Mouse (Mus musculus) liver, embryonic 12.5 days (tissue): ENCODE measurements at regions not wholly inside any gene's neighbourhood (a gene's known extent, or its start where the extent isn't known, plus 50 kb on each side); places are given as distances from the start of the nearest gene placed in this dataset.

Experiments
- ATAC-seq: fragments of 200-750 bp; cut with Nextera tagmentation; 2 replicates; pipeline ENCODE4 v1.8.0; 2017; ENCODE audit warnings: moderate number of reproducible peaks, mild to moderate bottlenecking, moderate library complexity
- H3K27ac ChIP-seq: fragments of 300-500 bp; sonication (generic); 2 replicates; pipeline ENCODE4 v1.5.1; 2016; ENCODE audit warnings: mild to moderate bottlenecking
- H3K27me3 ChIP-seq: fragments of 300-500 bp; sonication (generic); replicated peaks from 2 replicates; pipeline ENCODE4 v1.6.1; 2016; ENCODE audit warnings: mild to moderate bottlenecking, moderate library complexity
- H3K36me3 ChIP-seq: fragments of 300-500 bp; sonication (generic); 2 replicates; pipeline ENCODE4 v1.6.1; 2016; ENCODE audit warnings: mild to moderate bottlenecking, moderate library complexity
- H3K4me1 ChIP-seq: fragments of 300-500 bp; sonication (generic); 2 replicates; pipeline ENCODE4 v1.6.1; 2016
- H3K4me2 ChIP-seq: fragments of 300-500 bp; sonication (generic); 2 replicates; pipeline ENCODE4 v1.6.1; 2016; ENCODE audit warnings: mild to moderate bottlenecking, moderate library complexity
- H3K4me3 ChIP-seq: fragments of 300-500 bp; sonication (generic); 2 replicates; pipeline ENCODE4 v1.5.1; 2016; ENCODE audit warnings: mild to moderate bottlenecking, moderate library complexity
- H3K9ac ChIP-seq: fragments of 300-500 bp; sonication (generic); 2 replicates; pipeline ENCODE4 v1.6.1; 2016; ENCODE audit warnings: mild to moderate bottlenecking, moderate library complexity
- H3K9me3 ChIP-seq: fragments of 300-500 bp; sonication (generic); replicated peaks from 2 replicates; pipeline ENCODE4 v1.6.1; 2016; ENCODE audit warnings: mild to moderate bottlenecking, moderate library complexity
- WGBS: fragments of 180-500 bp; shearing (Covaris S2); methylation state at CpG from one replicate; pipeline ENCODE4 v1.1.7; 2016; ENCODE audit not compliant: insufficient replicate concordance; 5-methylcytosine and 5-hydroxymethylcytosine counted together

GRCm38 (mm10) chr2:8276127-8276773 lies 766.9 kb upstream of the Celf2 start:
- no peaks in the 10 kb centered on the region for H3K27me3 ChIP-seq
- H3K9ac ChIP-seq: no peak overlapping the region
- no peaks in the 10 kb centered on the region for H3K4me1 ChIP-seq
- H3K4me3 ChIP-seq: no peak overlapping the region
- no peaks in the 10 kb centered on the region for H3K36me3 ChIP-seq
- no peak for ATAC-seq
- H3K27ac ChIP-seq: no peak overlapping the region
- no peak overlapping the region for H3K4me2 ChIP-seq
- no peaks in the 10 kb centered on the region for H3K9me3 ChIP-seq
- WGBS: 62% methylated on average over 1 of the region's 1 CpGs
